27 mouse cellular contexts compared by ENCODE assay signal in genomic region chr10:13249126-13249525, GRCm38 (mm10).
"Had no signal": no experiment of that assay in that cellular context is flagged by ENCODE, and none has a peak within 500 bp of the region (broad histone marks: within the 10 kb centered on the region; RNA-seq: fewer than 3 reads in every experiment).

No protein-coding gene starts in this region.

- H3K4me2 ChIP-seq: embryonic facial prominence, embryonic 12.5 days; embryonic facial prominence, embryonic 13.5 days; embryonic facial prominence, embryonic 15.5 days; forebrain, embryonic 12.5 days; forebrain, embryonic 13.5 days; forebrain, embryonic 15.5 days had no signal

- H3K27ac ChIP-seq: embryonic facial prominence, embryonic 10.5 days; embryonic facial prominence, embryonic 12.5 days; embryonic facial prominence, embryonic 13.5 days; embryonic facial prominence, embryonic 15.5 days; forebrain, embryonic 10.5 days; forebrain, embryonic 12.5 days; forebrain, embryonic 13.5 days; forebrain, embryonic 15.5 days; gastrocnemius, adult 2 months; heart, adult 2 months had no signal

- H3K36me3 ChIP-seq: forebrain, embryonic 15.5 days had no signal

- H3K9ac ChIP-seq: embryonic facial prominence, embryonic 12.5 days; embryonic facial prominence, embryonic 13.5 days; embryonic facial prominence, embryonic 15.5 days; forebrain, embryonic 12.5 days; forebrain, embryonic 13.5 days; forebrain, embryonic 15.5 days; forebrain, postnatal 0 days had no signal

- ATAC-seq: forebrain, embryonic 13.5 days; forebrain, embryonic 14.5 days; forebrain, embryonic 15.5 days; forebrain, embryonic 16.5 days; forebrain, postnatal 0 days had no signal

- H3K4me1 ChIP-seq: embryonic facial prominence, embryonic 12.5 days; embryonic facial prominence, embryonic 15.5 days; forebrain, embryonic 15.5 days had no signal

- DNase-seq: cerebellum, adult 2 months; cerebellum, adult 8-10 months; cerebellum, adult 9-10 months; cerebellum, adult 9-11 months; cerebellum, postnatal 10 days; cerebellum, postnatal 14 days; cerebellum, postnatal 25 days; cerebellum, postnatal 36 days; embryo, embryonic 11 days; forebrain, postnatal 0 days; gastrocnemius, adult 2 months; gastrocnemius, postnatal 10 days; gastrocnemius, postnatal 14 days; gastrocnemius, postnatal 25 days; gastrocnemius, postnatal 36 days; heart, adult 2 months had no signal

- H3K27me3 ChIP-seq: embryonic facial prominence, embryonic 12.5 days; embryonic facial prominence, embryonic 13.5 days; embryonic facial prominence, embryonic 15.5 days; forebrain, embryonic 12.5 days; forebrain, embryonic 13.5 days; forebrain, embryonic 15.5 days had no signal

- H3K4me3 ChIP-seq: embryonic facial prominence, embryonic 10.5 days; embryonic facial prominence, embryonic 12.5 days; embryonic facial prominence, embryonic 13.5 days; embryonic facial prominence, embryonic 15.5 days; erythroblast, embryonic 14.5 days; forebrain, embryonic 10.5 days; forebrain, embryonic 12.5 days; forebrain, embryonic 13.5 days; forebrain, embryonic 15.5 days; gastrocnemius, adult 2 months; heart, adult 2 months had no signal

- H3K9me3 ChIP-seq: embryonic facial prominence, embryonic 10.5 days; embryonic facial prominence, embryonic 12.5 days; embryonic facial prominence, embryonic 13.5 days; embryonic facial prominence, embryonic 15.5 days; forebrain, embryonic 10.5 days; forebrain, embryonic 12.5 days; forebrain, embryonic 13.5 days; forebrain, embryonic 15.5 days had no signal
